Mouse (Mus musculus) left cerebral cortex, postnatal 36 days (tissue): ENCODE data around the gene Tmem101. TPM values are rescaled to one million over a fixed set of nuclear protein-coding genes. Genes with fewer than 3 reads are reported as not detected.

Experiments
- total RNA-seq, 2 experiments: library from RNA; stranded (reverse); gene quantifications; 2 replicates each; pipeline ENCODE4 v1.2.3; 2021

Gene Tmem101
- total RNA-seq, 2 experiments from 2014 or later = 24.2 to 27.3 TPM

Other genes with a start within 250 kb of the Tmem101 start
- under 1 TPM in 1 of 2 experiments, not detected in 1; 0.15 TPM for gene Sost, start 189.4 kb downstream of the Tmem101 start, total RNA-seq
- gene Cfap97d1, start 172.1 kb downstream of the Tmem101 start, total RNA-seq = not detected
- 100 to 1,000 TPM; 201 to 252 TPM for gene Dusp3, start 169.4 kb downstream of the Tmem101 start, total RNA-seq
- 10 to 100 TPM; 69.0 to 85.2 TPM for gene Mpp3, start 127.9 kb downstream of the Tmem101 start, total RNA-seq
- under 1 TPM in 1 of 2 experiments, not detected in 1; 0.32 TPM for gene Cd300lg, start 114.9 kb downstream of the Tmem101 start, total RNA-seq
- 100 to 1,000 TPM; 148 to 157 TPM for gene Mpp2, start 67.9 kb downstream of the Tmem101 start, total RNA-seq
- gene Ppy, start 55.1 kb downstream of the Tmem101 start, total RNA-seq = not detected
- gene Pyy, start 48.6 kb downstream of the Tmem101 start, total RNA-seq = not detected
- not detected for gene Nags, start 10.9 kb downstream of the Tmem101 start, total RNA-seq
- 10 to 100 TPM; 58.0 to 58.7 TPM for gene Lsm12, start 28.9 kb upstream of the Tmem101 start, total RNA-seq
- gene G6pc3, start 33.2 kb upstream of the Tmem101 start, total RNA-seq = 10 to 100 TPM; 56.1 to 67.2 TPM
- gene Hdac5, start 73.8 kb upstream of the Tmem101 start, total RNA-seq = 100 to 1,000 TPM; 270 to 275 TPM
- gene BC030867, start 92.5 kb upstream of the Tmem101 start, total RNA-seq = 1 to 10 TPM; 1.2 TPM
- 1 to 10 TPM; 1.2 to 1.7 TPM for gene Asb16, start 112.3 kb upstream of the Tmem101 start, total RNA-seq
- gene Tmub2, start 128.5 kb upstream of the Tmem101 start, total RNA-seq = 10 to 100 TPM; 70.8 to 77.7 TPM
- 100 to 1,000 TPM; 227 to 258 TPM for gene Atxn7l3, start 140.2 kb upstream of the Tmem101 start, total RNA-seq
- gene Ubtf, start 163.3 kb upstream of the Tmem101 start, total RNA-seq = 100 to 1,000 TPM; 114 to 125 TPM
- gene Slc4a1, start 209.8 kb upstream of the Tmem101 start, total RNA-seq = under 1 TPM; 0.39 to 0.50 TPM
- gene Rundc3a, start 237.0 kb upstream of the Tmem101 start, total RNA-seq = 100 to 1,000 TPM; 469 to 527 TPM